Mouse (Mus musculus): ENCODE results near the gene Dbp. TPM values are rescaled to one million over a fixed set of nuclear protein-coding genes. Genes with fewer than 3 reads are reported as not detected.

Dbp gene
- total and polyA plus RNA-seq, 3 experiments: 7.9 to 11.0 (median 10.4) TPM

- H3K4me1 ChIP-seq (ENCODE audit: control insufficient read depth in 1 of 2, insufficient read depth in 2 of 2): peaks cover 7 to 35% of the 10 kb centered on the region in 2 experiments; a peak in 3 of 4 replicates
- peak overlapping the region; percentile 98; the same call in 1 of the 2 replicates for H3K9ac ChIP-seq (ENCODE audit: insufficient read depth, low read depth)
- dilution Hi-C loops (cut with MboI; ENCODE audit: extremely low pct_ligation_motif_present, extremely low pct_unique_long_range_greater_than_20kb, low sequenced_read_pairs): no loop called here
- H3K4me3 ChIP-seq (replicated peaks in 1 of 3; ENCODE audit: low read depth in 2 of 3, low read length in 2 of 3, poor library complexity in 1 of 3): peak overlapping the region in 2 of 3 experiments; percentile 95 to 100
- peaks cover 36% of the 10 kb centered on the region for H3K79me2 ChIP-seq (replicated peaks; ENCODE audit: control insufficient read depth, extremely low read depth, insufficient read depth, poor library complexity, severe bottlenecking)
- H3K27me3 ChIP-seq (replicated peaks): no peaks in the 10 kb centered on the region
- peak overlapping the region; percentile 39 for H3K4me2 ChIP-seq (ENCODE audit: insufficient read depth, low read depth, poor library complexity, severe bottlenecking)
- H3K36me3 ChIP-seq (replicated peaks in 1 of 2; ENCODE audit: control insufficient read depth in 1 of 2, insufficient read depth in 1 of 2, low read length in 1 of 2): peaks cover 57 to 71% of the 10 kb centered on the region in 2 experiments
- DNase-seq (ENCODE audit: extremely low read depth): no peak
- H3K27ac ChIP-seq (ENCODE audit: insufficient read depth, low read depth): peak overlapping the region; percentile 4; the same call in 1 of the 2 replicates
- in situ Hi-C loops (cut with MboI; ENCODE audit: low pct_ligation_motif_present, low pct_unique_long_range_greater_than_20kb, low sequenced_read_pairs): no loop called here
- TF ChIP-seq ETS1 (conservative IDR thresholded peaks at IDR 0.05; ENCODE audit: low read depth, low read length): no peak
- TF ChIP-seq POLR2AphosphoS2 (IDR thresholded peaks at IDR 0.05; ENCODE audit: low read depth, low read length): peak; percentile 31; the same call in 1 of the 2 replicates
- TF ChIP-seq SMC3 (IDR thresholded peaks at IDR 0.05; ENCODE audit: low read depth, low read length): no peak
- TF ChIP-seq TCF12 (IDR thresholded peaks at IDR 0.05; ENCODE audit: low read depth, low read length): no peak
- no peak for TF ChIP-seq MAFK (IDR thresholded peaks at IDR 0.05; ENCODE audit: insufficient replicate concordance, low read length)
- TF ChIP-seq RAD21 (IDR thresholded peaks at IDR 0.05; ENCODE audit: low read depth, low read length): no peak
- no peaks in the 10 kb centered on the region for H3K9me3 ChIP-seq (replicated peaks; ENCODE audit: low read length)
Observed at GRCm38 (mm10) chr7:45719738-45720412, 15.0 kb downstream of the Dbp start.

- peaks cover 35% of the 10 kb centered on the region for H3K79me2 ChIP-seq (replicated peaks; ENCODE audit: control insufficient read depth, extremely low read depth, insufficient read depth, poor library complexity, severe bottlenecking)
- H3K4me3 ChIP-seq (replicated peaks in 1 of 3; ENCODE audit: low read depth in 2 of 3, low read length in 2 of 3, poor library complexity in 1 of 3): peak within 1 kb of the TSS in 1 of 3 experiments; percentile 100
- dilution Hi-C loops (cut with MboI; ENCODE audit: extremely low pct_ligation_motif_present, extremely low pct_unique_long_range_greater_than_20kb, low sequenced_read_pairs): no loop called here
- no peak for TF ChIP-seq MXI1 (IDR thresholded peaks at IDR 0.05; ENCODE audit: low read depth, low read length)
- TF ChIP-seq ELF1 (IDR thresholded peaks at IDR 0.05; ENCODE audit: low read depth, low read length): no peak
- TF ChIP-seq CTCF (conservative IDR thresholded peaks at IDR 0.05 in 1 of 2, IDR thresholded peaks at IDR 0.05 in 1 of 2; ENCODE audit: low read depth in 2 of 2, low read length in 2 of 2): peak in 1 of 2 experiments; percentile 26; a peak in 2 of 4 replicates
- no peak; the same call in 1 of the 2 replicates for TF ChIP-seq POLR2A (IDR thresholded peaks at IDR 0.05; ENCODE audit: low read depth, low read length)
- TF ChIP-seq NELFE (IDR thresholded peaks at IDR 0.05; ENCODE audit: low read depth, low read length): 0 out of 2 replicates have a peak, but pooled peaks have one; percentile 16
- no peak for TF ChIP-seq E2F4 (IDR thresholded peaks at IDR 0.05; ENCODE audit: insufficient replicate concordance, low read depth, low read length)
- no peaks in the 10 kb centered on the region for H3K9me3 ChIP-seq (replicated peaks; ENCODE audit: low read length)
- H3K36me3 ChIP-seq (replicated peaks in 1 of 2; ENCODE audit: control insufficient read depth in 1 of 2, insufficient read depth in 1 of 2, low read length in 1 of 2): peaks cover 65 to 76% of the 10 kb centered on the region in 2 experiments
- H3K27me3 ChIP-seq (replicated peaks): no peaks in the 10 kb centered on the region
- H3K4me1 ChIP-seq (ENCODE audit: control insufficient read depth in 1 of 2, insufficient read depth in 2 of 2): peaks cover 7 to 32% of the 10 kb centered on the region in 2 experiments; a peak in 3 of 4 replicates
- H3K9ac ChIP-seq (ENCODE audit: insufficient read depth, low read depth): 0 out of 2 replicates have a peak within 1 kb of the TSS, but pooled peaks have one; percentile 98
- in situ Hi-C loops (cut with MboI; ENCODE audit: low pct_ligation_motif_present, low pct_unique_long_range_greater_than_20kb, low sequenced_read_pairs): no loop called here
- H3K4me2 ChIP-seq (ENCODE audit: insufficient read depth, low read depth, poor library complexity, severe bottlenecking): peak within 1 kb of the TSS; percentile 39; the same call in 1 of the 2 replicates
- 0 out of 2 replicates have a peak within 1 kb of the TSS, but pooled peaks have one; percentile 4 for H3K27ac ChIP-seq (ENCODE audit: insufficient read depth, low read depth)
- DNase-seq (ENCODE audit: extremely low read depth): no peak
Observed at GRCm38 (mm10) chr7:45720413-45721233, 15.7 kb downstream of the Dbp start, which contains the start of gene Fam83e. Fam83e (plus strand) TSS chr7:45721212.
